Mouse (Mus musculus) 416B (cell line): Measurements from ENCODE around the gene Tmem237.
A peak's percentile ranks its signal among the peaks of the same experiment; 100 is the strongest.

Experiments used
- DNase-seq: peaks from one replicate; pipeline ENCODE4 v3.0.0; 2011; ENCODE audit warnings: low read depth

The Tmem237 gene

DNA sequence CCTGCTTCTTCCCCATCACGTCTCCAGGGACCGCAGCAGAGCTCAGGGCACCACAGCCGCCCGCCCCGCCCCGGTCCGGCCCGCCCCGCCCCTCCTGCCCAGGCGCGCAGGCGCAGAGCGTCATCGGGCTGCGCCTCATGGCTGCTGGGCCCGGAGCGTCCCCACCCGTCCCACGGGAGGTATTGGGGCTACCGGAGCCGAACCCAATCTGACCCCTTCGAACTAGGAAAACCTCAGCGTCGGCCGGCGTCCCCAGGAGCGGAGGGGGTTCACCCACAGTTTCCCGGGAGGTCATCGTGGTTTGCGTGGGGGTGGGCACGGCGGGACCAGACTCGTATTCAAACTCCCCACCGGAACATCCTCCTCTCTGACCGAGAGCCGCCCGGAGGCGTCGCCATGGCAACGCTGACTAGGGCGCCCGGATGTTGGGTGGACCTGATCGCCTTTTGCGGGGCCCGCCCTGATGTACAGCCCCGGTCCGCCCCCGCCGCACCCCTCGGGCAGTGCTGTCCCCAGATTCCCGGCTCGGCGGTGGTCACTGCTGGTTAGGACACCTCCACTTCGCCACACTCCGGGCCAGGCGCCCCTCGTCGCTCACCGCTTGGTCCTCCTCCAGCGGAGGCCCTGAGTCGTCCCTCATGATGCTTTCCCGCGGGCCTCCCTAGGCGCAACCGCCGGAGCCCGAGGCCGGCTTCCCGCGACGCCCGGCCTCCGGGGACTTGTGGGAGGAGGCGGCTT, at the start of gene Tmem237:
TSS of gene Tmem237 (minus strand) at position 689 of the 738 bp plus-strand sequence.
- DNase-seq, result peak; percentile 94

DNA sequence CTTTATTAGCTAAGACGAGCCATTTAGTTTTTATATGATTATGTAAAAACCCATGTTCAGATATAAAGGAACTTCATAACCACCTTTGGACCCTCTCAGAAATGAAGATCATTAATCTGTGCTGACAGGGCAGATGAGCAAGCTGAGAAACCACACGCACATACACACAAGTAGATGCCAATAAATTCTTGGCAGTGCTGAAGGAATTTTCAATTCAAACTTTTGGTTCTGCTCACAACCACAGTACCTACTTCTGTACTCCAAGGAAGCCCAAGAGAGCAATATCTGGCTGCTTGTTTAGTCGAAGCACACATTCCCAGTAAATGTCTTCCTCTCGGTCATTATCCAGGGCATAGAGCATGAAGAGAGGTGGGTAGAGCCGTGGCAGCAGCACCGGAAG, 49.4 kb upstream of the Tmem237 start:
- no peak for DNase-seq

- DNase-seq, result no peak
Measured at GRCm38 (mm10) chr1:59168556-59168955, 48.3 kb upstream of the Tmem237 start.

DNA sequence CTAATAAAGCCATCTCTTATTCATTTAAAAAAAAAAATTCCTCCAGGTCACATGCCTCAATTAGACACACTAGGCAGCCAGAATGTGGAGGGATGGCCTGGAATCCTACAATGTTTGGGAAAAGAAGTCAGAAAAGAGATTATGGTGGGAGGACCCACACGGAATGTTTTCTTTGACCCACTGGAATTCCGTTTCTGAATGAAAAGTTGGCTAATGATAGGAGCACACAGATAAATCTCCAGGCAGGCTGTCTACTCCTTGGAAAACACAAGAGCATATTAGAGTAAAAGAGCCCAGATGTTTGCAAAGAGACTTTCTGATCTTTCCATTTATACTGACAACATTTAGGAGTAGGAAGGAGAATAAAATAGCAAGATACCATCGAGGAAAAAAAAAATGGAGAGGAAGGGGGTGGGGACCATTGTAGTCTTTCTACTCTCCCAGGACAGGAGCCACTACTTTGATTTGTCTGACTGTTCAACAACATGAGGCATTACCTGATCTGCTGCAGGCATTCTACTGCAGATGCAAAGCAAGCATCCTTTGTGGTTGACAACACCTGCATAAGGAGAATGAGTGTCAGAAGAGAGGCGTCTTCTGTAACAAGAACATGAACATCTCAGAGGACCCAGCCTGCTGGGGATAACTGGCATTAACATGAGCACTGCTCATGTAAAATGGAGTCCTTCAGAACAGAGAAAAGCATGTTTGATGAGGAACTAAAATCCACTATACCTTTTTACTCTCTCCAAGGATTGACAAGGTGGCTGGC, 47.6 kb upstream of the Tmem237 start:
- DNase-seq, result no peak

DNA sequence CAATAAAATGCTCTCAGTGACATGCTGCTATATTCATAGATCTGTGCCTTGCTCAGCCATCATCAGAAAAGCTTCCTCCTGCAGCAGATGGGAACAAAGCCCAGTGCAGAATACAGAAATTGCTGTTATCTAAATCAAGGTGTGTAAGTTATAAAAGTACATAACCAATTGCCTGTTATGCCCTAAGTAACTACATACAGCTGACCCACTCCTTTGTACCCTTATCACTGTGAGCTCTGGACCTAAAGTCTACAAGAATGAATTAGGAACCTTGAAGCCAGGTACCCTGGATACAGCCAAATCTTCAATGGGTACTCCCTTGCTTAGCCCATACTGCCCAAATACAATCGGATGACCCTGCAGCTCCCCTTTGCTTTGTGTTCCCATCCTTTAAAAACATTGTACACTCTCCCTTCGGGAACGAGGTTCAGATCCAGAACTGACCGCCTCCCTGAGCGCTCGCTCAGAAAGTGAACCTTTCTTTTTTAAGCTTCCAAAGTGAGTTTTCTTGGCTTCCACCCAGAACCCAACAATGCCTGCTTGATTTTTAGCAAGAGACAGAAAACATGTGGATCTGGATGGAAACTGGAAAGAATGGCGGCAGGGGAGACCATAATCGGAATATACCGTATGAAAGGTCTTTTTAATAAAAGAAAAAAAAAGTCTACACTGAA, 46.2 kb upstream of the Tmem237 start:
- no peak for DNase-seq

DNA sequence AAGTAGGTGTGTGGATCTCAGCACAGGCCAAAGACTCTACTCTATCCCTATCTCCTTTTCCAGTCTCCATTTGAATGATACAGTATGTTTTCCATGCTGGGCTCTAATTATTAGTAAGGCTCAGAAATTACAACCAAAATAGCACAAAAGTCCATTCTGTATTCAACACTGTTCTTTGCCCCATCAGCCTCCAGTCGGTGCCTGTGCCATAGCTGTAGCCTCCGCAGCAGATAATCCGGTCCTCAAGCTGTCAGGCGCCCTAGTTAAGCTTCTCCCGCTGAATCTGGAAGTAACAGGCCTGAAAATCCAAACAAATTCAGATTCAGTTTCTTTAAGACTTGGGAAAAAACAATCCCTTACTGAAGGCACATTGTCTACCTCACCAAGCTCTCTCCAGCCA, 43.7 kb upstream of the Tmem237 start:
- DNase-seq, result no peak

DNA sequence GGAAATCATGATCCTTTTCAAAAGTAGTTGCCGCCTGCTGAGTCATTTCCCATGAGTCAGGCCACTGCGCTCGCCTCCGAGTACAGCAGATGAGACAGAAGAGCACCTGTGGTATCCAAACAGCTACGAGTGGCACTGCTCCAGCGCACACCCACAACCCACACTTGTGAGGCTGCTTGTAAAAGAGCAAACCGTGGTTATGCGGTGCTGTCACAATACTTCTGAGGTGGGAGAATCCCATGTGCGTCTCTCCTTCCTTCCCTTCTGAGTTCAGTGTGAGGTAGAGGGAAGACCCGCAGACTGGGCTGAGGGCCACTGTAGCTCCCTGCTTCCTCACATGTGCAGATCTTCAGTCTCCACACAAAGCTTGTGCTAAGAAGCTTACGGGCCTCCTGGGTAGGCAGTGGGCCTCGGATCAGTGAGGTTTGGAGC, 42.8 kb upstream of the Tmem237 start, which contains the start of gene Mpp4:
TSS of gene Mpp4 (minus strand) at position 360 of the 432 bp plus-strand sequence.
- peak; percentile 97 for DNase-seq

DNA sequence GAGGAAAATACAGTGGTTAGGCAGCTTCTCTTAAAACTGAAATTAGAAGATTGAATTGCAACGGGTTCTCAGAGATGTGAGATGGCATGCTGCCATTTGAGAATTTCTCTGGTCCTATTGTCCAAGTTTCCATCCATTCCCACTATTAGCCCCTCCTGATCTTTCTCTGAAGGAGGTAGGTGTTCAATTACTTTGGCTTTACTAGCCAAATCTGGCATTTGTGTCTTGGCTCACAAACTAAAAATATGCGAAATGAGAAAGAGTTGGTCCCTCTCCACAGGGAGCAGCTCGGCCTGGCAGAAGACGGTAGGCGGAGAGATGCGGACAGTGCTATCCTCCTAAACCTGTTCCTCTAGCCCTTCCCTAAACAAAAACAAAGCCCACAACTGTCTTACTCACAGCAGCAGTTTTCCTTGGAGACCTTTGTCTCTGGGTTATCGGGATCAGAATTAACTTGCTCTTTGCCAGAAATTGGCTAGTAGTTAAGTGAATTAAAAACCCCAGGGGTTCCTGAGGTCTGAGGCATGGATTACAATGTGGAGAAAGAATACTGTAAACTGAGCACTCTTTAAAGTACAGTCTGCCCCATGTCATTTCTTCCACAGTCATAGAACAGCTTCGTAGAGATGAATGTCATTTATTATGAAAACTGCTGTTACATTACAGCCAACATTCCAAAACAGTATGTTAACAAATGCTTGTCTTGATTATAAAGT, 42.3 kb upstream of the Tmem237 start:
- DNase-seq, result no peak

DNA sequence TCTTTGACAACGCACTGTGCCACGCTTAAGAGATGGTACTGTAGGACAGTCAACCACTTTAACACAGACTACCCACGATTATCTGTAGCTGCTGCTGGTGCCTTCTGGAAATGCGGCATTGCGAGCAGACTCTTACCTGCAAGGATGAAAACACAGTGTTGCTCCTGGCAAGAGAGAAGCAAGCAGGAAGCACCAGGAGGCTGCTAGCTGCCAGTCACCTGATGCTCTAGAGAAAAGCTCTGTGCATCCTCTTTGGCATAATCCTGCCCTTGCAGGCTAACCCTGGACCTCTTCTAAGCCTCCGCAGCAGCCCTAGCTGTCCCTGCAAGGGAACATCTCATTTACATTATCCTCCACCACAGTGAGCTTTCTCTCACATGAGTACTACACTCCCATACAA, 41.2 kb upstream of the Tmem237 start:
- no peak for DNase-seq

GRCm38 (mm10) chr1:59160871-59161270, 40.7 kb upstream of the Tmem237 start:
- DNase-seq, result no peak

GRCm38 (mm10) chr1:59159136-59159535, 38.9 kb upstream of the Tmem237 start:
- no peak for DNase-seq

DNA sequence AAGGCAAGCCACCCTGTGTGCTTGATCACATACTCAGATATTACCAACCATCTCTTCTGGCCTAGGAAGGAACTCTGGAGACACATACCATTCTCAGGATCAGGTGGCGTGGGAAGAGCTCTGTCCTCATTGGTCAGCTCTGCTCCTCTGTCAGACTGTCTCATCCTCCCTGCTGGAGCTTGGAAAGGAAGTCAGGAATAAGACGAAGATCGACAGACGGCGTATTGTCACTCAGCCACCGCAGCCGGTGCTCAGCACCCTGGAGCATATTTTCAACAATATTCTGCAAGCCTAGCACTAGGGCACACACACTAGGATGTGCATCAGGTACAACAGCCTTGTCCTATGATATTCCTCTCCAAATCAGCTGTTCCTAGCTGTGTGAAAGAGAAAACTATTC, 38.3 kb upstream of the Tmem237 start:
- no peak for DNase-seq

GRCm38 (mm10) chr1:59157846-59158245, 37.6 kb upstream of the Tmem237 start:
- DNase-seq, result no peak

GRCm38 (mm10) chr1:59152346-59152745, 32.1 kb upstream of the Tmem237 start:
- DNase-seq, result no peak

GRCm38 (mm10) chr1:59150542-59150941, 30.3 kb upstream of the Tmem237 start:
- DNase-seq, result peak; percentile 51

GRCm38 (mm10) chr1:59144543-59144942, 24.3 kb upstream of the Tmem237 start:
- peak; percentile 48 for DNase-seq

- peak; percentile 81 for DNase-seq
Measured at GRCm38 (mm10) chr1:59142809-59143208, 22.6 kb upstream of the Tmem237 start.

DNA sequence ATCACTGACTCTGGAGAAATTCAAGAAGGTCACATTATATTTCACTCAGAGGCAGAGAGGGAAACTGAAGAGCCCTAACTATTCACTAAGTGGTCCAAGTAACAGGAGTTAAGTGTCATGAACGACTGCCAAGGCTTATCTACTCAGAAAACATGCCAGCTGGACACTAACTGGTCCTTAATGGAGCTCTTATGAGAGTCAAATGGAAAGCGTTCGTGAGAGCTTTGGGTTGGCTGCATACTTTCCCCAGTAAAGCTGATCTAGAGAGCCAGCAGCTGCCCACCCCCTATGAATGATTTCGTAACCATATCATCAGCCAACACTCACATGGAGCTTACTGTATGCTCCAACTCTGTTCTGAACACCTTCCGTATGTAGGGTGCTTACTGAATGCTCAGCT, 14.2 kb upstream of the Tmem237 start:
- DNase-seq, result no peak

- DNase-seq, result no peak
Measured at GRCm38 (mm10) chr1:59128879-59129278, 8.7 kb upstream of the Tmem237 start.

- no peak for DNase-seq
Measured at GRCm38 (mm10) chr1:59125558-59125957, 5.3 kb upstream of the Tmem237 start.

- no peak for DNase-seq
Measured at GRCm38 (mm10) chr1:59110524-59110923, 9.7 kb downstream of the Tmem237 start.

DNA sequence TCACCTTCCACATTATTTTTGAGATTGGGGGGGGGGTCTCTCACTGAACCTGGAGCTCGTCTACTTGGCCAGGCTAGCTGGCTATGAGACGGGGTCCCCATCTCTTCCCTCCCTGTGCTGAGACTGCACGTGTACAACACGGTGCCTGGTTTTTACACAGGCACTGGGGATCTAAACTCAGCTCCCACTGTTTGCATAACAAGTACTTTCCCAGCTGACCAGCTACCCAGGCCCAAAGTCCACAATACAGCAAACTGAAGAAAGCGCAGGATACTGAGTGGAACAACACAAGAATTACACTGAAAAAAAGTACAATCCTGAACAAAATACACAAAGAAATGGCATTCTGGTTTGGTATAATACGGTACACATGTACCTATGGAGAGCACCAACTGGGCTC, 18.1 kb downstream of the Tmem237 start:
- no peak for DNase-seq
